Mouse (Mus musculus): ENCODE results near the gene Per1. TPM values are rescaled to one million over a fixed set of nuclear protein-coding genes. Genes with fewer than 3 reads are reported as not detected.

Gene Per1
- polyA plus RNA-seq, 1 experiment = 1.4 TPM

- Histone ChIP-seq H3K36me3 (ENCODE audit: control insufficient read depth) (peaks cover 75% of the 10 kb centered on the region), H3K4me3 (replicated peaks) (no peak overlapping the region), H3K4me1 (ENCODE audit: control insufficient read depth) (peaks cover 31% of the 10 kb centered on the region), H3K27me3 (ENCODE audit: control insufficient read depth) (peaks cover 7% of the 10 kb centered on the region), H3K9me3 (ENCODE audit: control insufficient read depth, low read length) (no peaks in the 10 kb centered on the region)
- TF ChIP-seq GATA1 (IDR thresholded peaks at IDR 0.05; ENCODE audit: low read length) = no peak
- TF ChIP-seq TAL1 (IDR thresholded peaks at IDR 0.05; ENCODE audit: low read length) = no peak
These were observed 11.8 kb downstream of the Per1 start for GRCm38 (mm10) chr11:69106842-69107241.

- H3K4me1 ChIP-seq (ENCODE audit: control insufficient read depth) = peaks cover 35% of the 10 kb centered on the region
- no peak overlapping the region for H3K4me3 ChIP-seq (replicated peaks)
- H3K36me3 ChIP-seq (ENCODE audit: control insufficient read depth) = peaks cover 67% of the 10 kb centered on the region
These were observed 12.7 kb downstream of the Per1 start for GRCm38 (mm10) chr11:69107676-69108075.

GRCm38 (mm10) chr11:69108223-69108622 lies 13.2 kb downstream of the Per1 start:
- Histone ChIP-seq H3K4me3 (replicated peaks) (no peak overlapping the region), H3K9me3 (ENCODE audit: control insufficient read depth, low read length) (no peaks in the 10 kb centered on the region), H3K27me3 (ENCODE audit: control insufficient read depth) (peaks cover 21% of the 10 kb centered on the region), H3K4me1 (ENCODE audit: control insufficient read depth) (peaks cover 35% of the 10 kb centered on the region), H3K36me3 (ENCODE audit: control insufficient read depth) (peaks cover 62% of the 10 kb centered on the region)
- no peak for TF ChIP-seq TAL1 (IDR thresholded peaks at IDR 0.05; ENCODE audit: low read length)
- TF ChIP-seq GATA1 (IDR thresholded peaks at IDR 0.05; ENCODE audit: low read length) = no peak

More at GRCm38 (mm10) chr11:69107676-69108075, 12.7 kb downstream of the Per1 start:
- TF ChIP-seq TAL1 (IDR thresholded peaks at IDR 0.05; ENCODE audit: low read length) (no peak), GATA1 (IDR thresholded peaks at IDR 0.05; ENCODE audit: low read length) (no peak)
- Histone ChIP-seq H3K27me3 (ENCODE audit: control insufficient read depth) (peaks cover 15% of the 10 kb centered on the region), H3K9me3 (ENCODE audit: control insufficient read depth, low read length) (no peaks in the 10 kb centered on the region)

- H3K4me3 ChIP-seq (replicated peaks) = peak overlapping the region; percentile 64
- H3K27me3 ChIP-seq (ENCODE audit: control insufficient read depth) = peaks cover 31% of the 10 kb centered on the region
- peaks cover 51% of the 10 kb centered on the region for H3K36me3 ChIP-seq (ENCODE audit: control insufficient read depth)
These were observed 14.2 kb downstream of the Per1 start for GRCm38 (mm10) chr11:69109032-69109900.

GRCm38 (mm10) chr11:69110319-69111046 lies 15.5 kb downstream of the Per1 start:
- Histone ChIP-seq H3K9me3 (ENCODE audit: control insufficient read depth, low read length) (no peaks in the 10 kb centered on the region), H3K4me1 (ENCODE audit: control insufficient read depth) (peaks cover 35% of the 10 kb centered on the region), H3K36me3 (ENCODE audit: control insufficient read depth) (peaks cover 39% of the 10 kb centered on the region), H3K27me3 (ENCODE audit: control insufficient read depth) (peaks cover 42% of the 10 kb centered on the region), H3K4me3 (replicated peaks) (peak overlapping the region; percentile 64)
- TF ChIP-seq TAL1 (IDR thresholded peaks at IDR 0.05; ENCODE audit: low read length) (no peak), GATA1 (IDR thresholded peaks at IDR 0.05; ENCODE audit: low read length) (no peak)

More at GRCm38 (mm10) chr11:69109032-69109900, 14.2 kb downstream of the Per1 start:
- TF ChIP-seq GATA1 (IDR thresholded peaks at IDR 0.05; ENCODE audit: low read length) (no peak), TAL1 (IDR thresholded peaks at IDR 0.05; ENCODE audit: low read length) (no peak)
- Histone ChIP-seq H3K9me3 (ENCODE audit: control insufficient read depth, low read length) (no peaks in the 10 kb centered on the region), H3K4me1 (ENCODE audit: control insufficient read depth) (peaks cover 35% of the 10 kb centered on the region)

- no peak for TF ChIP-seq GATA1 (IDR thresholded peaks at IDR 0.05; ENCODE audit: low read length)
- Histone ChIP-seq H3K36me3 (ENCODE audit: control insufficient read depth) (peaks cover 31% of the 10 kb centered on the region), H3K4me1 (ENCODE audit: control insufficient read depth) (peaks cover 35% of the 10 kb centered on the region), H3K4me3 (replicated peaks) (peak overlapping the region; percentile 64), H3K27me3 (ENCODE audit: control insufficient read depth) (peaks cover 47% of the 10 kb centered on the region), H3K9me3 (ENCODE audit: control insufficient read depth, low read length) (no peaks in the 10 kb centered on the region)
These were observed 16.2 kb downstream of the Per1 start for GRCm38 (mm10) chr11:69111051-69111810.

- H3K9me3 ChIP-seq (ENCODE audit: control insufficient read depth, low read length) = no peaks in the 10 kb centered on the region
- H3K4me3 ChIP-seq (replicated peaks) = peak overlapping the region; percentile 64
- peaks cover 28% of the 10 kb centered on the region for H3K36me3 ChIP-seq (ENCODE audit: control insufficient read depth)
- H3K4me1 ChIP-seq (ENCODE audit: control insufficient read depth) = peaks cover 35% of the 10 kb centered on the region
- H3K27me3 ChIP-seq (ENCODE audit: control insufficient read depth) = peaks cover 52% of the 10 kb centered on the region
- TF ChIP-seq GATA1 (IDR thresholded peaks at IDR 0.05; ENCODE audit: low read length) (no peak), TAL1 (IDR thresholded peaks at IDR 0.05; ENCODE audit: low read length) (no peak)
These were observed 16.8 kb downstream of the Per1 start for GRCm38 (mm10) chr11:69111865-69112264.

- H3K27me3 ChIP-seq (ENCODE audit: control insufficient read depth) = peaks cover 70% of the 10 kb centered on the region
- peaks cover 53% of the 10 kb centered on the region for H3K4me1 ChIP-seq (ENCODE audit: control insufficient read depth)
These were observed 19.0 kb downstream of the Per1 start for GRCm38 (mm10) chr11:69114018-69114417.

More at GRCm38 (mm10) chr11:69114018-69114417, 19.0 kb downstream of the Per1 start:
- Histone ChIP-seq H3K4me3 (replicated peaks) (no peak overlapping the region), H3K9me3 (ENCODE audit: control insufficient read depth, low read length) (no peaks in the 10 kb centered on the region), H3K36me3 (ENCODE audit: control insufficient read depth) (peaks cover 7% of the 10 kb centered on the region)
- TF ChIP-seq GATA1 (IDR thresholded peaks at IDR 0.05; ENCODE audit: low read length) = no peak
- TF ChIP-seq TAL1 (IDR thresholded peaks at IDR 0.05; ENCODE audit: low read length) = no peak

All from erythroblast, embryonic 14.5 days (primary cell).